8 mouse cellular contexts compared by ENCODE assay signal in the genomic region with DNA sequence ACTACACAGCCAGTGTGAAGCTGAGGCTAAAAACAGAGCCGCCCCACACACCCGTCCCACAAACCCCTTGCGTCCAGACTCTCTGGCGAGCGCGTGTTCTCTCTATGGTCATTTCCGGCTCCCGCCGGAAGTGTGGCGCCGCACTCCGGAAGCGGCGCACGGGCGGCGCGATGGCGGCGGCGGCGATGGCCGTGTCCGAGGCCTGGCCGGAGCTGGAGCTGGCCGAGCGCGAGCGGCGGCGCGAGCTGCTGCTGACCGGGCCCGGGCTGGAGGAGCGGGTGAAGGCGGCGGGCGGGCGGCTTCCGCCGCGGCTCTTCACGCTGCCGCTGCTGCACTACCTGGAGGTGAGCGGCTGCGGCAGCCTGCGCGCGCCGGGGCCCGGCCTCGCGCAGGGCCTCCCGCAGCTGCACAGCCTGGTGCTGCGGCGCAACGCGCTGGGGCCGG. TPM values are rescaled to one million over a fixed set of nuclear protein-coding genes. Genes with fewer than 3 reads are reported as not detected.
A peak's percentile ranks its signal among the peaks of the same experiment; 100 is the strongest.
DNase-seq lines count a peak whose midpoint lies in the region; ATAC-seq and TF ChIP-seq lines count a peak whose summit lies in the region.

A gene (plus strand): TSS at position 86 of the 444 bp plus-strand sequence.

- peak within 1 kb of the TSS; percentile 100 for H3K4me3 ChIP-seq in embryonic facial prominence, embryonic 12.5 days
- peak within 1 kb of the TSS; percentile 100 for H3K4me3 ChIP-seq in limb, embryonic 15.5 days
- peak within 1 kb of the TSS; percentile 98 for H3K4me3 ChIP-seq in midbrain, postnatal 0 days (ENCODE audit: low read depth, low read length)

- peak; percentile 87 for ATAC-seq in embryonic facial prominence, embryonic 12.5 days (ENCODE audit: insufficient number of reproducible peaks, insufficient read depth, low FRiP score, low TSS enrichment)
- peak; percentile 84 for ATAC-seq in limb, embryonic 15.5 days (ENCODE audit: insufficient number of reproducible peaks, low FRiP score, low TSS enrichment, low read depth)
- peak; percentile 90 for ATAC-seq in midbrain, postnatal 0 days (ENCODE audit: low FRiP score)

- TF ChIP-seq CTCF in midbrain, postnatal 0 days (IDR thresholded peaks at IDR 0.05) = 0 out of 2 replicates have a peak, but pooled peaks have one; percentile 6

- peak within 1 kb of the TSS; percentile 98 for H3K9ac ChIP-seq in embryonic facial prominence, embryonic 12.5 days
- H3K9ac ChIP-seq in limb, embryonic 15.5 days = peak within 1 kb of the TSS; percentile 98
- H3K9ac ChIP-seq in midbrain, postnatal 0 days (replicated peaks; ENCODE audit: low read length, poor library complexity, severe bottlenecking) = peak within 1 kb of the TSS; percentile 96

- H3K9me3 ChIP-seq in embryonic facial prominence, embryonic 12.5 days = no peaks in the 10 kb centered on the region
- no peaks in the 10 kb centered on the region for H3K9me3 ChIP-seq in limb, embryonic 15.5 days
- no peaks in the 10 kb centered on the region for H3K9me3 ChIP-seq in midbrain, postnatal 0 days (ENCODE audit: low read length)

- no peaks in the 10 kb centered on the region for H3K27me3 ChIP-seq in embryonic facial prominence, embryonic 12.5 days
- H3K27me3 ChIP-seq in limb, embryonic 15.5 days = no peaks in the 10 kb centered on the region
- H3K27me3 ChIP-seq in midbrain, postnatal 0 days (ENCODE audit: insufficient read depth, low read length) = no peaks in the 10 kb centered on the region

- DNase-seq in A20 (ENCODE audit: low read depth, low spot score) = peak; percentile 88
- peak; percentile 88 to 91 for DNase-seq in adrenal gland, postnatal 36 days
- DNase-seq in heart, adult 18-20 months = peak; percentile 89 to 91
- DNase-seq in kidney, adult 18-20 months = peak; percentile 85
- peak; percentile 91 for DNase-seq in midbrain, postnatal 0 days (ENCODE audit: low spot score)
- DNase-seq in spleen, postnatal 10 days (ENCODE audit: low spot score in 2 of 2) = peak; percentile 74 to 82

- peak within 1 kb of the TSS; percentile 50 for H3K27ac ChIP-seq in embryonic facial prominence, embryonic 12.5 days
- peak within 1 kb of the TSS; percentile 59 for H3K27ac ChIP-seq in limb, embryonic 15.5 days
- H3K27ac ChIP-seq in midbrain, postnatal 0 days (ENCODE audit: low read depth, low read length) = peak within 1 kb of the TSS; percentile 74

- peaks cover 17% of the 10 kb centered on the region for H3K4me1 ChIP-seq in embryonic facial prominence, embryonic 12.5 days
- H3K4me1 ChIP-seq in limb, embryonic 15.5 days = peaks cover 20% of the 10 kb centered on the region
- peaks cover 13% of the 10 kb centered on the region for H3K4me1 ChIP-seq in midbrain, postnatal 0 days (ENCODE audit: insufficient read depth, low read length)

- under 1% methylated on average over 56 of the region's 59 CpGs for WGBS in embryonic facial prominence, embryonic 12.5 days
- WGBS in limb, embryonic 15.5 days = under 1% methylated on average over 55 of the region's 59 CpGs
- WGBS in midbrain, postnatal 0 days = 0% methylated on average over 38 of the region's 59 CpGs

- H3K36me3 ChIP-seq in embryonic facial prominence, embryonic 12.5 days = peaks cover 30% of the 10 kb centered on the region
- peaks cover 37% of the 10 kb centered on the region for H3K36me3 ChIP-seq in limb, embryonic 15.5 days
- peaks cover 18% of the 10 kb centered on the region for H3K36me3 ChIP-seq in midbrain, postnatal 0 days (ENCODE audit: insufficient read depth, low read length)

- H3K4me2 ChIP-seq in embryonic facial prominence, embryonic 12.5 days (replicated peaks) = peak within 1 kb of the TSS; percentile 97
- peak within 1 kb of the TSS; percentile 92 for H3K4me2 ChIP-seq in limb, embryonic 15.5 days
- peak within 1 kb of the TSS; percentile 88 for H3K4me2 ChIP-seq in midbrain, postnatal 0 days (ENCODE audit: low read depth, low read length, poor library complexity, severe bottlenecking)

RNA-seq across cellular contexts. Expression of the gene that starts here (rescaled TPM):
- 10 to 100 TPM; 55.6 to 58.5 TPM for total RNA-seq in adrenal gland, postnatal 36 days (2021)
- 36.0 and 36.8 TPM in 2 replicates for polyA plus RNA-seq in embryonic facial prominence, embryonic 12.5 days (2016; fragmentation: Nextera tagmentation; extraction: Ambion mirVana)
- total RNA-seq in heart, adult 18-20 months (2021) = 10 to 100 TPM; 38.4 to 41.6 TPM
- polyA plus RNA-seq in limb, embryonic 15.5 days (2015; fragmentation: Nextera tagmentation; extraction: Ambion mirVana) = 14.7 and 17.1 TPM in 2 replicates
- total RNA-seq in midbrain, postnatal 0 days (2014; rRNA removed) = 24.9 and 28.1 TPM in 2 replicates
- 15.8 and 22.6 TPM in 2 replicates for polyA plus RNA-seq in midbrain, postnatal 0 days (2015; fragmentation: Nextera tagmentation; extraction: Ambion mirVana)

Comparison
In these comparisons a context has a peak if more than half of its experiments do, and no peak if none do; other contexts are left out.
1. Peak in every context shown above with its lines: DNase-seq, ATAC-seq, H3K4me3 ChIP-seq and H3K27ac ChIP-seq.